Mouse (Mus musculus) urinary bladder, postnatal 25 days (tissue): ENCODE data around the gene Cnfn.

Experiments used
- DNase-seq: peaks from one replicate; pipeline ENCODE4 v3.0.0; 2022; ENCODE audit warnings: low spot score

The Cnfn gene

GRCm38 (mm10) chr7:25390054-25390770, 20.7 kb upstream of the Cnfn start:
- peak; percentile 45 for DNase-seq

GRCm38 (mm10) chr7:25388916-25389315, 19.4 kb upstream of the Cnfn start:
- DNase-seq = no peak

GRCm38 (mm10) chr7:25387811-25388440, 18.4 kb upstream of the Cnfn start:
- DNase-seq = no peak

GRCm38 (mm10) chr7:25385850-25386555, 16.5 kb upstream of the Cnfn start:
- peak; percentile 56 for DNase-seq

GRCm38 (mm10) chr7:25385259-25385658, 15.7 kb upstream of the Cnfn start:
- no peak for DNase-seq

- DNase-seq = no peak
These were observed 15.3 kb upstream of the Cnfn start for GRCm38 (mm10) chr7:25384818-25385217.

GRCm38 (mm10) chr7:25384318-25384717, 14.8 kb upstream of the Cnfn start:
- no peak for DNase-seq

- no peak for DNase-seq
These were observed 14.4 kb upstream of the Cnfn start for GRCm38 (mm10) chr7:25383891-25384290.

- no peak for DNase-seq
These were observed 13.9 kb upstream of the Cnfn start for GRCm38 (mm10) chr7:25383385-25383784.

GRCm38 (mm10) chr7:25382541-25382940, 13.0 kb upstream of the Cnfn start:
- DNase-seq = no peak

- DNase-seq = no peak
These were observed 11.8 kb upstream of the Cnfn start for GRCm38 (mm10) chr7:25381284-25381680.

GRCm38 (mm10) chr7:25380392-25381283, 11.1 kb upstream of the Cnfn start:
- no peak for DNase-seq

GRCm38 (mm10) chr7:25379551-25380351, 10.2 kb upstream of the Cnfn start:
- no peak for DNase-seq

- DNase-seq = no peak
These were observed 8.9 kb upstream of the Cnfn start for GRCm38 (mm10) chr7:25378181-25379100.

GRCm38 (mm10) chr7:25377100-25377700, 7.7 kb upstream of the Cnfn start:
- no peak for DNase-seq

- peak; percentile 75 for DNase-seq
These were observed 7.0 kb upstream of the Cnfn start for GRCm38 (mm10) chr7:25376556-25376955.

GRCm38 (mm10) chr7:25372441-25372840, 2.9 kb upstream of the Cnfn start:
- no peak for DNase-seq

- DNase-seq = no peak
These were observed 1.2 kb downstream of the Cnfn start for GRCm38 (mm10) chr7:25368333-25368732.

GRCm38 (mm10) chr7:25367632-25368293, 1.8 kb downstream of the Cnfn start:
- DNase-seq = no peak
